Mouse (Mus musculus): ENCODE measurements around the gene Uggt2.

DNA sequence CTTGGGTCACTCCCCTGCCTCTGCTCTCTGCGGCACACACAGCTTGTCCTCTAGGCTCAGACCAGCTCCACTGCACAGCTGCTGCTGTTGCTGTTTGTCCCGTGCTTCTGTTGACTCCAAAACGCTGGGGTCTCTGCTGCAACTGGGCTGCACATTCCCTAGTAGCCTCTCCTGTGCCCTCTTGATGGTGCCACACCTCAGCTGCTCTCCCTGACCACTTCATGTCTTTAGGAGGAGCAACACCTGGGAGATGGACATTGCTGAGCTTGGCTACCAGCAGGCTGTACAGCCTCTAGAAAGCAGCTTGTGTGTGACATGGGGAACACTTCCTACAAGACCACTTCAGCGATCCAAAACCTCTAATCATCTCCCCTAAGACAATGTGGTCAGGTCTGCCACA is 115.1 kb downstream of the Uggt2 start:
- TF ChIP-seq E2F4 (IDR thresholded peaks at IDR 0.05; ENCODE audit: insufficient read depth) (no peak), POLR2AphosphoS2 (IDR thresholded peaks at IDR 0.05; ENCODE audit: insufficient read length, low read depth) (no peak)
